Mouse (Mus musculus) midbrain, embryonic 11.5 days (tissue): ENCODE results near the gene Sipa1l3. TPM values are rescaled to one million over a fixed set of nuclear protein-coding genes. Genes with fewer than 3 reads are reported as not detected.

Experiments used
- ATAC-seq: fragments of 200-750 bp; cut with Nextera tagmentation; 2 replicates; pipeline ENCODE4 v1.8.0; 2017; ENCODE audit warnings: moderate TSS enrichment, moderate library complexity; ENCODE audit not compliant: low FRiP score
- DNase-seq: peaks from one replicate; pipeline ENCODE4 v3.0.0; 2015; ENCODE audit warnings: low spot score; ENCODE audit errors: missing footprints
- H3K27ac ChIP-seq: fragments of 300-500 bp; sonication (generic); 2 replicates; pipeline ENCODE4 v1.5.1; 2014; ENCODE audit warnings: low read depth, low read length
- H3K27me3 ChIP-seq: fragments of 300-500 bp; sonication (generic); 2 replicates; pipeline ENCODE4 v1.6.1; 2014; ENCODE audit warnings: mild to moderate bottlenecking, low read length, moderate library complexity, mixed read lengths; ENCODE audit not compliant: control insufficient read depth, insufficient read depth
- H3K36me3 ChIP-seq: fragments of 300-500 bp; sonication (generic); 2 replicates; pipeline ENCODE4 v1.6.1; 2014; ENCODE audit warnings: mild to moderate bottlenecking, low read length, moderate library complexity, mixed read lengths; ENCODE audit not compliant: control insufficient read depth, insufficient read depth
- H3K4me1 ChIP-seq: fragments of 300-500 bp; sonication (generic); 2 replicates; pipeline ENCODE4 v1.6.1; 2014; ENCODE audit warnings: low read length; ENCODE audit not compliant: control insufficient read depth, insufficient read depth
- H3K4me2 ChIP-seq: fragments of 300-500 bp; sonication (generic); 2 replicates; pipeline ENCODE4 v1.6.1; 2014; ENCODE audit warnings: mild to moderate bottlenecking, moderate library complexity
- H3K4me3 ChIP-seq: fragments of 300-500 bp; sonication (generic); 2 replicates; pipeline ENCODE4 v1.5.1; 2014; ENCODE audit warnings: low read depth, low read length
- H3K9ac ChIP-seq: fragments of 300-500 bp; sonication (generic); 2 replicates; pipeline ENCODE4 v1.6.1; 2014; ENCODE audit warnings: low read length
- H3K9me3 ChIP-seq: fragments of 300-500 bp; sonication (generic); 2 replicates; pipeline ENCODE4 v1.6.1; 2016; ENCODE audit warnings: low read length; ENCODE audit not compliant: control insufficient read depth
- WGBS: fragments of 180-500 bp; shearing (Covaris S2); extraction: QIAGEN DNeasy Blood & Tissue Kit; methylation state at CpG from one replicate; pipeline ENCODE4 v1.1.7; 2014; 5-methylcytosine and 5-hydroxymethylcytosine counted together
- polyA plus RNA-seq: library from polyadenylated mRNA; unstranded; fragments of >200 nt; fragmentation: Nextera tagmentation; extraction: Ambion mirVana; gene quantifications from 2 replicates; pipeline ENCODE4 v1.2.1, GENCODE M21; 2014

Sipa1l3 gene
- polyA plus RNA-seq, 1 experiment from 2014 or later = 7.8 TPM

- ATAC-seq (no peak), DNase-seq (no peak)
- no peak overlapping the region for H3K4me3 ChIP-seq
- H3K4me1 ChIP-seq = peaks cover 31% of the 10 kb centered on the region
- no peak overlapping the region for H3K4me2 ChIP-seq
- no peak overlapping the region for H3K27ac ChIP-seq
- WGBS = 46% methylated on average over 3 of the region's 3 CpGs
- peaks cover 56% of the 10 kb centered on the region for H3K27me3 ChIP-seq
- no peaks in the 10 kb centered on the region for H3K36me3 ChIP-seq
- H3K9me3 ChIP-seq = no peaks in the 10 kb centered on the region
- no peak overlapping the region for H3K9ac ChIP-seq
Measured at GRCm38 (mm10) chr7:29491471-29491755, 27.0 kb downstream of the Sipa1l3 start.

- peaks cover 56% of the 10 kb centered on the region for H3K27me3 ChIP-seq
- H3K36me3 ChIP-seq = no peaks in the 10 kb centered on the region
- no peak overlapping the region for H3K4me2 ChIP-seq
- H3K4me1 ChIP-seq = peaks cover 25% of the 10 kb centered on the region
- 66% methylated on average over 8 of the region's 8 CpGs for WGBS
- DNase-seq (no peak), ATAC-seq (no peak)
- no peak overlapping the region for H3K4me3 ChIP-seq
- no peak overlapping the region for H3K9ac ChIP-seq
- no peak overlapping the region for H3K27ac ChIP-seq
- H3K9me3 ChIP-seq = no peaks in the 10 kb centered on the region
Measured at GRCm38 (mm10) chr7:29490704-29491470, 27.6 kb downstream of the Sipa1l3 start.

GRCm38 (mm10) chr7:29489851-29490250 is 28.6 kb downstream of the Sipa1l3 start:
- H3K36me3 ChIP-seq = no peaks in the 10 kb centered on the region
- H3K9me3 ChIP-seq = no peaks in the 10 kb centered on the region
- H3K27ac ChIP-seq = no peak overlapping the region
- ATAC-seq (peak; percentile 81; the same call in 1 of the 2 replicates), DNase-seq (peak; percentile 94)
- peak overlapping the region; percentile 12; the same call in 1 of the 2 replicates for H3K4me2 ChIP-seq
- no peak overlapping the region for H3K9ac ChIP-seq
- peaks cover 51% of the 10 kb centered on the region for H3K27me3 ChIP-seq
- WGBS = 9% methylated on average over 7 of the region's 7 CpGs
- H3K4me1 ChIP-seq = peaks cover 23% of the 10 kb centered on the region
- no peak overlapping the region for H3K4me3 ChIP-seq

GRCm38 (mm10) chr7:29489364-29489763 is 29.1 kb downstream of the Sipa1l3 start:
- no peaks in the 10 kb centered on the region for H3K9me3 ChIP-seq
- peaks cover 46% of the 10 kb centered on the region for H3K27me3 ChIP-seq
- no peak overlapping the region for H3K4me3 ChIP-seq
- ATAC-seq (peak; percentile 46), DNase-seq (no peak)
- no peak overlapping the region for H3K27ac ChIP-seq
- no peaks in the 10 kb centered on the region for H3K36me3 ChIP-seq
- 4% methylated on average over 3 of the region's 3 CpGs for WGBS
- peaks cover 23% of the 10 kb centered on the region for H3K4me1 ChIP-seq
- H3K4me2 ChIP-seq = no peak overlapping the region
- no peak overlapping the region for H3K9ac ChIP-seq

GRCm38 (mm10) chr7:29486753-29487152 is 31.7 kb downstream of the Sipa1l3 start:
- DNase-seq = no peak
- H3K27ac ChIP-seq = no peak overlapping the region
- no peak overlapping the region for H3K4me3 ChIP-seq
- no peaks in the 10 kb centered on the region for H3K9me3 ChIP-seq
- ATAC-seq = no peak
- H3K27me3 ChIP-seq = peaks cover 27% of the 10 kb centered on the region
- 78% methylated on average over 3 of the region's 3 CpGs for WGBS
- H3K36me3 ChIP-seq = no peaks in the 10 kb centered on the region
- no peak overlapping the region for H3K4me2 ChIP-seq
- peaks cover 27% of the 10 kb centered on the region for H3K4me1 ChIP-seq
- no peak overlapping the region for H3K9ac ChIP-seq

- ATAC-seq (no peak), DNase-seq (no peak)
- no peak overlapping the region for H3K4me2 ChIP-seq
- no peak overlapping the region for H3K9ac ChIP-seq
- H3K36me3 ChIP-seq = no peaks in the 10 kb centered on the region
- 63% methylated on average over 2 of the region's 2 CpGs for WGBS
- H3K4me3 ChIP-seq = no peak overlapping the region
- H3K27ac ChIP-seq = no peak overlapping the region
- H3K27me3 ChIP-seq = peaks cover 22% of the 10 kb centered on the region
- H3K9me3 ChIP-seq = no peaks in the 10 kb centered on the region
- peaks cover 36% of the 10 kb centered on the region for H3K4me1 ChIP-seq
Measured at GRCm38 (mm10) chr7:29485721-29486120, 32.7 kb downstream of the Sipa1l3 start.

GRCm38 (mm10) chr7:29483556-29483955 is 34.9 kb downstream of the Sipa1l3 start:
- Histone ChIP-seq H3K9me3 (no peaks in the 10 kb centered on the region), H3K27me3 (peaks cover 17% of the 10 kb centered on the region), H3K36me3 (no peaks in the 10 kb centered on the region), H3K4me3 (no peak overlapping the region), H3K27ac (no peak overlapping the region), H3K4me2 (no peak overlapping the region), H3K4me1 (peaks cover 17% of the 10 kb centered on the region), H3K9ac (no peak overlapping the region)
- WGBS = 79% methylated on average over 4 of the region's 4 CpGs
- DNase-seq (no peak), ATAC-seq (no peak)

- peaks cover 15% of the 10 kb centered on the region for H3K4me1 ChIP-seq
- H3K4me3 ChIP-seq = no peak overlapping the region
- no peaks in the 10 kb centered on the region for H3K9me3 ChIP-seq
- 30% methylated on average over 15 of the region's 15 CpGs for WGBS
- H3K4me2 ChIP-seq = 0 out of 2 replicates have a peak overlapping the region, but pooled peaks have one; percentile 8
- H3K27me3 ChIP-seq = no peaks in the 10 kb centered on the region; the same call in 1 of the 2 replicates
- peak; percentile 68; the same call in 1 of the 2 replicates for ATAC-seq
- H3K9ac ChIP-seq = peak overlapping the region; percentile 36; the same call in 1 of the 2 replicates
- H3K36me3 ChIP-seq = no peaks in the 10 kb centered on the region
- peak; percentile 91 for DNase-seq
- H3K27ac ChIP-seq = peak overlapping the region; percentile 36; the same call in 1 of the 2 replicates
Measured at GRCm38 (mm10) chr7:29481345-29482155, 36.9 kb downstream of the Sipa1l3 start.
